In genomic region chr6:47790745-47791144, GRCm38 (mm10) we compare ENCODE assay signal across 9 mouse cellular contexts. TPM values are rescaled to one million over a fixed set of nuclear protein-coding genes. Genes with fewer than 3 reads are reported as not detected.
A peak's percentile ranks its signal among the peaks of the same experiment; 100 is the strongest.
DNase-seq lines count a peak whose midpoint lies in the region; ATAC-seq and TF ChIP-seq lines count a peak whose summit lies in the region.
"Had no signal": no experiment of that assay in that cellular context is flagged by ENCODE, and none has a peak within 500 bp of the region (broad histone marks: within the 10 kb centered on the region; RNA-seq: fewer than 3 reads in every experiment).

No protein-coding gene starts in this region.

- WGBS in lung, postnatal 0 days, result 44% methylated on average over 2 of the region's 2 CpGs
- 46% methylated on average over 2 of the region's 2 CpGs for WGBS in intestine, embryonic 15.5 days

- no peaks in the 10 kb centered on the region for H3K9me3 ChIP-seq in lung, postnatal 0 days (ENCODE audit: low read length)
- no peaks in the 10 kb centered on the region for H3K9me3 ChIP-seq in intestine, embryonic 15.5 days

- H3K9ac ChIP-seq in lung, postnatal 0 days (replicated peaks; ENCODE audit: low read depth), result no peak overlapping the region
- H3K9ac ChIP-seq in intestine, embryonic 15.5 days, result no peak overlapping the region

- 0 out of 2 replicates have a peak, but pooled peaks cover 4% of the 10 kb centered on the region for H3K4me1 ChIP-seq in lung, postnatal 0 days (ENCODE audit: insufficient read depth, low read depth, low read length)
- H3K4me1 ChIP-seq in intestine, embryonic 15.5 days (replicated peaks), result 0 out of 2 replicates have a peak, but pooled peaks cover 2% of the 10 kb centered on the region

- ATAC-seq in lung, postnatal 0 days, result no peak
- peak; percentile 38 to 43; a peak in 2 of 4 replicates for ATAC-seq in hematopoietic stem cell, adult 5-6 weeks (replicated peaks in 1 of 2; ENCODE audit: insufficient read depth in 1 of 2, low FRiP score in 2 of 2, low TSS enrichment in 1 of 2, low read depth in 1 of 2, poor library complexity in 2 of 2, severe bottlenecking in 2 of 2)
- ATAC-seq in intestine, embryonic 15.5 days, result no peak

- no peak overlapping the region for H3K4me2 ChIP-seq in lung, postnatal 0 days (replicated peaks; ENCODE audit: low read depth, low read length)
- H3K4me2 ChIP-seq in intestine, embryonic 15.5 days (replicated peaks), result no peak overlapping the region

- TF ChIP-seq CTCF in lung, postnatal 0 days (IDR thresholded peaks at IDR 0.05), result no peak

- no peak for TF ChIP-seq EP300 in lung, postnatal 0 days (IDR thresholded peaks at IDR 0.05)

- DNase-seq in adrenal gland, adult 2 months, result peak; percentile 74
- no peak for DNase-seq in adrenal gland, adult 18-20 months (ENCODE audit: low spot score in 2 of 2)
- DNase-seq in lung, postnatal 0 days (ENCODE audit: low spot score), result peak; percentile 54
- no peak for DNase-seq in lung, postnatal 14 days
- DNase-seq in splenic B cell, adult 2 months (ENCODE audit: low read depth, low spot score), result peak; percentile 28
- no peak for DNase-seq in right cerebral cortex, postnatal 4 days
- DNase-seq: left cerebral cortex, postnatal 4 days had no signal

- H3K4me3 ChIP-seq in lung, postnatal 0 days (ENCODE audit: low read depth, low read length), result no peak overlapping the region
- no peak overlapping the region for H3K4me3 ChIP-seq in intestine, embryonic 15.5 days (replicated peaks)

- no peak overlapping the region for H3K27ac ChIP-seq in lung, postnatal 0 days (ENCODE audit: low read length)
- H3K27ac ChIP-seq in intestine, embryonic 15.5 days, result no peak overlapping the region

- H3K27me3 ChIP-seq in lung, postnatal 0 days (replicated peaks; ENCODE audit: insufficient read depth, low read length), result no peaks in the 10 kb centered on the region
- H3K27me3 ChIP-seq in splenic B cell, adult 2 months (ENCODE audit: control insufficient read depth, insufficient read depth, low read length, poor library complexity, severe bottlenecking), result no peaks in the 10 kb centered on the region
- no peaks in the 10 kb centered on the region for H3K27me3 ChIP-seq in intestine, embryonic 15.5 days (replicated peaks)

- no peaks in the 10 kb centered on the region for H3K36me3 ChIP-seq in lung, postnatal 0 days (ENCODE audit: insufficient read depth, low read length)
- no peaks in the 10 kb centered on the region; the same call in none of the 2 replicates for H3K36me3 ChIP-seq in splenic B cell, adult 2 months (ENCODE audit: control insufficient read depth, insufficient read depth, low read length, poor library complexity, severe bottlenecking)
- peaks cover 8% of the 10 kb centered on the region for H3K36me3 ChIP-seq in intestine, embryonic 15.5 days

RNA-seq across cellular contexts. Expression of gene Pdia4, which starts 22.5 kb away (rescaled TPM):
- 100 to 1,000 TPM in 1 of 2 experiments, 10 to 100 TPM in 1; 93.2 to 114 TPM for total RNA-seq in adrenal gland, adult 2 months (2021)
- 7.9 and 8.7 TPM in 2 replicates for polyA plus RNA-seq in adrenal gland, adult 2 months (2012; rRNA removed)
- 10 to 100 TPM; 83.4 to 86.3 TPM for total RNA-seq in adrenal gland, adult 18-20 months (2021)
- polyA plus RNA-seq in lung, postnatal 0 days (2015; fragmentation: Nextera tagmentation; extraction: Ambion mirVana), result 98.0 and 123 TPM in 2 replicates
- total RNA-seq in hematopoietic stem cell, adult 5-6 weeks (2017), result 185 and 205 TPM in 2 replicates
- 304 and 326 TPM in 2 replicates for polyA plus RNA-seq in intestine, embryonic 15.5 days (2015; fragmentation: Nextera tagmentation; extraction: Ambion mirVana)

RNA-seq across cellular contexts. Expression of gene Zfp786, which starts 39.9 kb away (rescaled TPM):
- under 1 TPM; 0.78 to 0.93 TPM for total RNA-seq in adrenal gland, adult 2 months (2021)
- polyA plus RNA-seq in adrenal gland, adult 2 months (2012; rRNA removed), result 0.30 and 0.37 TPM in 2 replicates
- 1 to 10 TPM in 1 of 2 experiments, under 1 TPM in 1; 0.77 to 1.7 TPM for total RNA-seq in adrenal gland, adult 18-20 months (2021)
- polyA plus RNA-seq in lung, postnatal 0 days (2015; fragmentation: Nextera tagmentation; extraction: Ambion mirVana), result 0.98 and 1.0 TPM in 2 replicates
- total RNA-seq in hematopoietic stem cell, adult 5-6 weeks (2017), result 1.1 TPM in 2 replicates
- polyA plus RNA-seq in intestine, embryonic 15.5 days (2015; fragmentation: Nextera tagmentation; extraction: Ambion mirVana), result 2.3 and 2.4 TPM in 2 replicates

RNA-seq across cellular contexts. Expression of gene Zfp398, which starts 44.7 kb away (rescaled TPM):
- total RNA-seq in adrenal gland, adult 2 months (2021), result 10 to 100 TPM; 10.5 to 12.1 TPM
- polyA plus RNA-seq in adrenal gland, adult 2 months (2012; rRNA removed), result 11.7 and 13.4 TPM in 2 replicates
- 10 to 100 TPM in 1 of 2 experiments, 1 to 10 TPM in 1; 8.8 to 12.3 TPM for total RNA-seq in adrenal gland, adult 18-20 months (2021)
- polyA plus RNA-seq in lung, postnatal 0 days (2015; fragmentation: Nextera tagmentation; extraction: Ambion mirVana), result 4.7 and 5.2 TPM in 2 replicates
- total RNA-seq in hematopoietic stem cell, adult 5-6 weeks (2017), result 21.6 and 24.5 TPM in 2 replicates
- polyA plus RNA-seq in intestine, embryonic 15.5 days (2015; fragmentation: Nextera tagmentation; extraction: Ambion mirVana), result 6.8 and 8.2 TPM in 2 replicates

Comparison
In these comparisons a context has a peak if more than half of its experiments do, and no peak if none do; other contexts are left out.
1. DNase-seq: peak in adrenal gland, adult 2 months (single experiment), lung, postnatal 0 days (single experiment) and splenic B cell, adult 2 months (single experiment); none in adrenal gland, adult 18-20 months (0 of 2), lung, postnatal 14 days (single experiment) and right cerebral cortex, postnatal 4 days (single experiment).
2. ATAC-seq: peak in hematopoietic stem cell, adult 5-6 weeks (2 of 2); none in lung, postnatal 0 days (single experiment) and intestine, embryonic 15.5 days (single experiment).